Mouse (Mus musculus): ENCODE results near the gene Soga3.

Gene Soga3

DNA sequence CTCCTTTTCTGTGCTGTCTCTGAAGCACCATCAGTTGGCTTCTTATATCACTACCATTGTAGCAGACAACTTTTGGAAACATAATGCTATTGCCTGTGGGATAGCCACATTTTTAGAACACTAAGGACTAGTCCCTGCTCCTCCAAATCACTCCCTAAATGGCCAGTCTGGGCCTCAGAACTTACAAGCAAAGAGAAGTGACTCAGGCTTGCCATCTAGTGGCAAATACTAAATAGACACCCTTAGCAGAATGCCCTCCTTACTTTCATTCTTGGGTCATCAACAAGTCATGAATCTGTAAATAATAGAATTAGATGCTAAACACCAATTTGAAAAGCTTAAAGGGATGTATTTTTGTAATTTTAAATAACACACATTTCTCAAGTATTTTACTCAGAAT is 63.1 kb downstream of the Soga3 start:
- DNase-seq (ENCODE audit: low spot score in 2 of 2): no peak

DNA sequence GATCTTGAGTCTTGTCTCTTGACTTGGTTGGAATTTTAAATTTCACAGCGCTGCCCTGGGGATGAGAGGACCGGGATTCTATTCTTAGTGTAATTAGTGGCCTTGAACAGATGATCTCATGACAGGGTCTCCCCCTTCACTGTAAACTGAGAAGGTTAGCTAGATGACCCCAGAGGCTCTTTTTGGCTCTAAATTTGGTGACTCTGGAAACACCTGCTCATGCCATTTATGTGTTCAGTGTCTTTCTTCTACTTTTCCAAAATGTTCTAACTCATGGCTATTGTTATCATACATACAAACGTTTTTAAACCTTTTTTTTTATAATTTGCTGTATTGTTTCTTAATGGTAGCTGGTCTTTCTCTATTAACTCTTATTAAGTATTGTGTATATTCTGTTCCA is 65.1 kb downstream of the Soga3 start:
- DNase-seq (ENCODE audit: low spot score in 2 of 2): no peak

DNA sequence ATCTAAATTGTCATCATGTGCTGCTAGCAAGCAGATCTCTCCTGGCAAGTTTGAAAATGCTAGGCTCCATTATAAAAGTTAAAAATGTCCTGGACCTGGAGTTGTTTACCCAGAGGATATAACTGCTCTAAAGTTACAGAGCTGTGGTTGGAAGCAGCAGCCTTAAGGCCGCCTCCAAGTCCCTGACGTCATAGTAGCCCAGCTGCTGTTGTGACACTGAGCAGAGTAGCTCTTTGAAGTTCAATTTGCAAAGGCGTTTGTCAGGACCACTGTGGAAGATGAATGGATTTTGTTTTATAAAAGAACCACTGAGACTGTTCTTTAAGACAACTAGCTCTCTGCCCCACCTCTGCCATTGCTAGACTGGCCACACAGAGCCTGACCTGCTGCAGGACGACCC is 67.8 kb downstream of the Soga3 start, which contains the start of gene 9330159F19Rik:
Gene 9330159F19Rik, plus strand, starts transcription at position 154 of the 400 bp plus-strand sequence.
- no peak for DNase-seq (ENCODE audit: low spot score in 2 of 2)

DNA sequence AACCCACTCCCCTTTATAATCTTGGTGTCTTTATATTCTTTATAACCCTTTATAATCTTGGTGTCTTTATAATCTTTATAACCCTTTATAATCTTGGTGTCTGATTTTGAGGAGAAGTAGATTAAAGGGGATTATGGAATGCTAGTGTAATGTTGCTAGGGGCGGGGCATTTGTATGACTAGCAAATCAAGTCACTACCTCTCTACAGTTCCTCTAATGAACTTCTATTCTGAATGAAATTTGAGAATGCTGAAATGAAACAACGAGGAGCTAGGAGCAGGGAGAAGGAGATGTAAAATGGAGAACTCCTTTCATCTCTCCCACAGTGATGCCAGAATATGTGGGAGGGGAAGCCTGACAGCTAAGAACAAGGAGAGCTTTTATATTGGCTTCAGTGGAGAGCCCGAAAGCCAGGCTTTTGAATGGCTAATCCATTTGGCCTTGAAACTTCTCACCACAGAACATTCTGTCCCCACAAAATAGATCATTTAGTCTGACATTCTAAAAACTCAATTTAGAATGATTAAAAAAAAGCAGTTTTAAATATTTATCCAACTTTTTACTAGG is 70.0 kb downstream of the Soga3 start:
- DNase-seq (ENCODE audit: low spot score in 2 of 2): no peak

DNA sequence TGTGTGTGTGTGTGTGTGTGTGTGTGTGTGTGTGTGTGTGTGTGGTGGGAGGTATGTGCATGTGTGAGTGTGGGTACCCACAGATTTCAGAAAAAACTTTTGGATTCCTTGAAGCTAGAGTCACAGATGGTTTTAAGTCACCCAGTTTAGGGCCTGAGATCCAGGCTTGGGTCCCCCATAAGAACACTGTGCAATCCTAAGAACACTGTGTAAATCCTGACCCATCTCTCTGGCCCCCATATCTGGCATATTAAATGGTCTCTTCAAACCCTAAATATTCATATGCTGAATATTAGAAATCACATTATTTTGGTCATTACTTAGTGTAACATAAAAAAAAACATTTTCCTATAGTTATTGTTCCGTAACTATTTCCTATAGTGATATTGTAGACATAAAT is 73.3 kb downstream of the Soga3 start:
- no peak for DNase-seq (ENCODE audit: low spot score in 2 of 2)

DNA sequence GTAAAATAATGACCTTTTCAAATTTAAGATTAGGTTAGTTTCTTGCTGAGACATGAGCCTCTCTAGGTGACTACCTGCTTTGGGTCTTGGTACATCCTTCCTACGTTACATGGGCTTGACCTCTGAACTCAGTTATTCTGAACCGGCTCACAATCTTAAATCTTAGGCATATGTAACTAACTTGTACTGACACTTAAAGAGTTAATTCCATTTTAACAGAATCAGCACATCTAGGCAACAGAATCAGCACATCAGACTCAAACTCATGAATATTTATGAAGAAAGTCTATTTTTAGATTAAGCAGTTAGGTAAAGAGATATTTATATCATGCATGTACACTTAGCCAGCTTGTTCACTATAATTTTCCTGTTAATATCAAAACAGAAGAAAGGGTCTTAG is 73.8 kb downstream of the Soga3 start:
- no peak for DNase-seq (ENCODE audit: low spot score in 2 of 2)

DNA sequence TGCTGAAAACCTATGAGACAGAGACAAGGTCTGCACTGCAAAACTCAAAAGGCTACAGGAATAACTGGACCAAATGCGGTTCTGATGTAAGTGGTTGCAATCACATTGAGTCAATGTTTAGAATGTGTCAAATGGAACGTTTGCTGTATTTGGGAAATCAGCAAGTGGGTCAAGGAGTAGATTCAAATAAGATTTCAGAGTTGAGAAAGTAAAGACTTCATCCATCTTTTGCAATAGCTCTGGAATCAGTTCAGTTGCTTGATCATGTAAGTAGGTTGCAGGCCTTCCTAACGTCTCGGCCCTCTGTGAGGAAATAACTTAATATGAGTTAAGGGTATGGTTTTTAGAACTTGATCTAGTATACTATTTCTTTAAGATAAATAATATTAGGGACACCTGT is 81.7 kb downstream of the Soga3 start:
- DNase-seq (ENCODE audit: low spot score in 2 of 2): no peak

DNA sequence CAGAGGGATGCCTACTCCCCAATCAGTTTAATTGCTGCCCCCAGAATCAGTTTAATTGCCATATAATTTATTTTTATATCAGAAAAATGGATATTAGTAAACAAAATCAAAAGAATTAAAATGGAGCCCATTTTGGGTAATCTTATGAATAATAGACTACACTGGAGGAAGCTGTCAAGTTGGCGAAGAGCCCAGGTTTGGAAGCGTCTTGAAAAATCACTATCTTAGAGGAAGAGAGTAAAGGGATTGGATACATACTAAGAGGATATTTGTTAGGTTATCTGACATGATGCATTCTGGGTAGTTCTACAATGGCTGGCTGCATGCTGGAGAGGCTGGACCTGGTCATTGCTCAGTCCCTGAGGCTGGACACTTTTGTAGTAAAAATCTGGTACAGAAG is 87.6 kb downstream of the Soga3 start:
- DNase-seq (ENCODE audit: low spot score in 2 of 2): no peak
